Mouse (Mus musculus) olfactory bulb, adult 2 months (tissue): ENCODE data around the gene Nfkbia. TPM values are rescaled to one million over a fixed set of nuclear protein-coding genes. Genes with fewer than 3 reads are reported as not detected.

Experiments used
- H3K27ac ChIP-seq: fragments of 200-500 bp; 2 replicates; pipeline ENCODE4 v1.5.1; 2012; ENCODE audit warnings: low read depth, low read length; ENCODE audit not compliant: insufficient read depth
- H3K4me1 ChIP-seq: fragments of 200-500 bp; 2 replicates; pipeline ENCODE4 v1.6.1; 2012; ENCODE audit warnings: low read length; ENCODE audit not compliant: control insufficient read depth, insufficient read depth
- H3K4me3 ChIP-seq: fragments of 200-500 bp; 2 replicates; pipeline ENCODE4 v1.5.1; 2012; ENCODE audit warnings: mild to moderate bottlenecking, low read depth, low read length, moderate library complexity; ENCODE audit not compliant: insufficient read depth
- CTCF ChIP-seq: fragments of 200-500 bp; IDR thresholded peaks from 2 replicates; pipeline ENCODE4 v1.5.1; 2012; ENCODE audit warnings: low read depth, mild to moderate bottlenecking, low read length, moderate library complexity; ENCODE audit not compliant: insufficient read depth
- POLR2A ChIP-seq: fragments of 200-500 bp; IDR thresholded peaks from 2 replicates; pipeline ENCODE4 v1.6.1; 2012; ENCODE audit warnings: mild to moderate bottlenecking, low read depth, low read length, moderate library complexity; ENCODE audit not compliant: insufficient read depth
- WGBS: fragments of 180-500 bp; shearing (Covaris S2); methylation state at CpG from one replicate; pipeline ENCODE4 v1.1.7; 2018; 5-methylcytosine and 5-hydroxymethylcytosine counted together
- polyA plus RNA-seq: library from polyadenylated mRNA; stranded (reverse); fragments of >200 nt; gene quantifications from 2 replicates; pipeline ENCODE4 v1.2.4, GENCODE M21; 2012; ENCODE audit warnings: low replicate concordance; ENCODE audit not compliant: missing spikeins, insufficient read depth, insufficient read length

Gene Nfkbia
- polyA plus RNA-seq, 1 experiment, result not detected

DNA sequence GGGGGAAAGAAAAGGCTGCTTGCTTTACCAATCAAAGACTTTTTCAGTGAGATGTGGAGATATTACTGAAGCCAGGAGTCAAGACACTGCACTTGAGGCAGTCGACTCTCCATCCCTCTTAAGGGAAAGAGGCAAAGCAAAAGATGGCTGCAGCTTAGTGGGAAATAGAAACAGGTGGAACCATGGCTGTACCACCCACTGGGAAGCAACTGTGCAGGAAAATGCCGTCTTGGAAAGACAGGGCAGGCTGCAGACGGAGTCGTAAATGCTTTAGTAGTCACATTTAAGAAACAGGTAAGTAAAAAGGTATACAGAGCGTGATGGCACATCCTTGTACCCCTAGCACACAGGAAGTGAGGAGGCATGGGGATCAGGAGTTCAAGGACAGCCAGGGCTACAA lies 29.4 kb downstream of the Nfkbia start:
- 86% methylated on average over 5 of the region's 5 CpGs for WGBS
- no peak overlapping the region for H3K4me3 ChIP-seq
- peaks cover 36% of the 10 kb centered on the region for H3K4me1 ChIP-seq
- H3K27ac ChIP-seq, result no peak overlapping the region
- TF ChIP-seq CTCF, result no peak
- TF ChIP-seq POLR2A, result no peak

DNA sequence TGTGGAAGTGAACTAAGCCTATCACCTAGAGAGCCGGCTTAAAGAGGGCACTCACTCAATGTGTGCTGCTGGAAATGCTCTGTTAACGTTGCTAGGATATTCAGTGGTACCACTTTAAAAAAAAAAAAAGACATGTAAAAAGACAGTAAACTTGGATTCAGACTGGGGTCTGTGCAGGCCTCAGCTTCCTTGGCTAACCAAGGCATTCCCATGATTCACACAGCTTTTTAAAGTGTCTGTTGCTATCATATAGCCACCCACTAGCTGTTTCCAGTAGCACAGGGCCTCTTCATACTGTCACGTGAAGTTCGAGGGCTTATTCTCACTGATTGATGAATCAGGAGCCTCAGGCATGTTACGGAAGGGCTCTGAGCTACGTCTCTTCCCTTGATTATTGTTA lies 30.0 kb downstream of the Nfkbia start:
- Histone ChIP-seq H3K27ac (0 out of 2 replicates have a peak overlapping the region, but pooled peaks have one; percentile 17), H3K4me1 (peaks cover 38% of the 10 kb centered on the region), H3K4me3 (no peak overlapping the region)
- TF ChIP-seq CTCF (no peak), POLR2A (no peak)
- 51% methylated on average over 6 of the region's 6 CpGs for WGBS

- TF ChIP-seq POLR2A, result no peak
- TF ChIP-seq CTCF, result no peak
- 57% methylated on average over 6 of the region's 6 CpGs for WGBS
- H3K4me1 ChIP-seq, result peaks cover 34% of the 10 kb centered on the region
- H3K4me3 ChIP-seq, result no peak overlapping the region
- no peak overlapping the region for H3K27ac ChIP-seq
Measured at GRCm38 (mm10) chr12:55461767-55462166, 30.7 kb downstream of the Nfkbia start.

DNA sequence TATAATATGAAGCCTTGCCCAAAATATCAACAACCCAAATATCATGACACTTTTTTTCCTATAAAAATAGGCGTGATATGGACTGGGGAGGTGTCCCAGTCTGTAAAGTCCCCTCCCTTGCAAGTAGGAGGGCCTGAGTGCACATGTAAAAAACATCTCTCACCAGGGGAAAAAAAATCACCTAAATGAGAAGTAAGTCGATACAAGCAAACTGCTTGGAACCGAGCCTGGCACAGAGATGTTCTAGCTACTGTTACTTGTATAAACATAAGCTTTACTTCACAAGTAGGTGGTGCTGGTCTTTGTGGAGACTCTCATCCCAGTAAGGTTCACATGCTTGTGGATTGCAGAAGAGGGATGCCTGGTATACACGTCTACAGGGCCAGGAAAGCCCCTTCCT lies 31.5 kb downstream of the Nfkbia start:
- H3K4me3 ChIP-seq, result no peak overlapping the region
- no peak for TF ChIP-seq CTCF
- TF ChIP-seq POLR2A, result no peak
- WGBS, result 65% methylated on average over 4 of the region's 4 CpGs
- H3K27ac ChIP-seq, result no peak overlapping the region
- peaks cover 26% of the 10 kb centered on the region for H3K4me1 ChIP-seq

DNA sequence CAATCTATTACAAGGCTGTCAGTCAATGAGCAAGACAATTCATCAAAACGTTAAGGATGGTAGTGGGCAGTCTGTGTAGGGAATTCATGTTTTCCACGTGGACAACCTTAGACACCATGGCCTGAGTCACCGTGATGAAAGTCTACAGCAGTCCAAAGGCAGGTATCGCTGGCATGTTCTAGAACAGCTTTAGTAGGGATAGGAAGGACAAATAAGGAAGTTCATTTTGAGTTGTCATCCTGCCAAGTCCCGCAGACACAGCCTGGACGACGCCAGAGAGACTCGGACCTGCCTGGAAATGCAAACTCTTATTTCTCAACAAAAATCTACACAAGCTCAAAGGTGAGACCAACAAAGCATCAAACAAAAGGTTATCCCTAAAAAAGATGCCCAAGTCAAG lies 32.7 kb downstream of the Nfkbia start:
- Histone ChIP-seq H3K27ac (no peak overlapping the region), H3K4me1 (peaks cover 17% of the 10 kb centered on the region), H3K4me3 (no peak overlapping the region)
- TF ChIP-seq POLR2A (no peak), CTCF (no peak)
- 80% methylated on average over 8 of the region's 8 CpGs for WGBS

- 79% methylated on average over 5 of the region's 5 CpGs for WGBS
- no peak overlapping the region for H3K27ac ChIP-seq
- TF ChIP-seq POLR2A (no peak), CTCF (no peak)
- H3K4me3 ChIP-seq, result no peak overlapping the region
- peaks cover 7% of the 10 kb centered on the region; the same call in 1 of the 2 replicates for H3K4me1 ChIP-seq
Measured at GRCm38 (mm10) chr12:55456893-55457292, 35.6 kb downstream of the Nfkbia start.

GRCm38 (mm10) chr12:55456136-55456535 lies 36.3 kb downstream of the Nfkbia start:
- Histone ChIP-seq H3K4me3 (no peak overlapping the region), H3K4me1 (peaks cover 7% of the 10 kb centered on the region; the same call in 1 of the 2 replicates), H3K27ac (no peak overlapping the region)
- TF ChIP-seq CTCF (no peak), POLR2A (no peak)
- WGBS, result 83% methylated on average over 3 of the region's 3 CpGs

- Histone ChIP-seq H3K27ac (no peak overlapping the region), H3K4me3 (no peak overlapping the region), H3K4me1 (peaks cover 11% of the 10 kb centered on the region; the same call in 1 of the 2 replicates)
- TF ChIP-seq CTCF, result no peak
- 75% methylated on average over 10 of the region's 10 CpGs for WGBS
Measured at GRCm38 (mm10) chr12:55455206-55455605, 37.2 kb downstream of the Nfkbia start.

DNA sequence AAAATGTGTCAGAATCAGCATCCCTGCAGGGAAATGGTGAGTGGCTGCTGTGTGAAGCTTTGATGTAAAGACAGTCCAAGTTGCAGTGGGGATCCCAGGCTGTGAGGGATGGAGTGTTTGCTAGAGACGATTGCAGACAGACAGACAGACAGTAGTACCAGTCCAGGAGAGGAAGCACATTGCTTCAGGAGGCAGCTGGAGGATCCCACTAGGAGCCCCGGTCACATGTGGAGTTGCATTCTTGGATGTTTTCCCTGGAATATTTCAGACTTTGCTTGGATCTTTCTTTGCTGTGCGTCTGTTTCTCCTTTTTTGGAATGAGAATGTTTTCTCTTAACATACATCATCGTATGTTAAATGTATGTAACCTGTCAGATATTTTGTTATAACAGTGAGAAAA lies 38.5 kb downstream of the Nfkbia start:
- no peak for TF ChIP-seq POLR2A
- no peak for TF ChIP-seq CTCF
- Histone ChIP-seq H3K27ac (no peak overlapping the region), H3K4me3 (no peak overlapping the region), H3K4me1 (peaks cover 14% of the 10 kb centered on the region; the same call in 1 of the 2 replicates)
- WGBS, result 68% methylated on average over 4 of the region's 4 CpGs

- TF ChIP-seq POLR2A, result no peak
- TF ChIP-seq CTCF, result no peak
- no peak overlapping the region for H3K27ac ChIP-seq
Measured at GRCm38 (mm10) chr12:55452839-55453238, 39.6 kb downstream of the Nfkbia start.

More at GRCm38 (mm10) chr12:55452839-55453238, 39.6 kb downstream of the Nfkbia start:
- H3K4me1 ChIP-seq, result peaks cover 11% of the 10 kb centered on the region; the same call in 1 of the 2 replicates
- no peak overlapping the region for H3K4me3 ChIP-seq
- 75% methylated on average over 5 of the region's 5 CpGs for WGBS
